Mouse (Mus musculus): ENCODE measurements at regions not wholly inside any gene's neighbourhood (a gene's known extent, or its start where the extent isn't known, plus 50 kb on each side); places are given as distances from the start of the nearest gene placed in this dataset.

GRCm38 (mm10) chr7:115333046-115333577 lies 589.6 kb downstream of the Insc start:
- Histone ChIP-seq H3K9me3 (ENCODE audit: control insufficient read depth, low read length) (no peaks in the 10 kb centered on the region), H3K4me3 (ENCODE audit: low read length) (no peak overlapping the region), H3K9ac (ENCODE audit: low read depth, low read length) (no peak overlapping the region), H3K4me2 (ENCODE audit: low read depth, low read length) (no peak overlapping the region), H3K27me3 (replicated peaks; ENCODE audit: control insufficient read depth, insufficient read depth, low read length) (no peaks in the 10 kb centered on the region), H3K4me1 (ENCODE audit: control insufficient read depth, insufficient read depth, low read length) (no peaks in the 10 kb centered on the region), H3K36me3 (ENCODE audit: control insufficient read depth, insufficient read depth, low read length) (no peaks in the 10 kb centered on the region), H3K27ac (ENCODE audit: low read length) (no peak overlapping the region)
- WGBS = 37% methylated on average over 1 of the region's 1 CpGs
- no peak for ATAC-seq

GRCm38 (mm10) chr7:115335051-115335450 lies 591.6 kb downstream of the Insc start:
- H3K9ac ChIP-seq (ENCODE audit: low read depth, low read length) = no peak overlapping the region
- H3K9me3 ChIP-seq (ENCODE audit: control insufficient read depth, low read length) = no peaks in the 10 kb centered on the region
- H3K4me2 ChIP-seq (ENCODE audit: low read depth, low read length) = no peak overlapping the region
- H3K36me3 ChIP-seq (ENCODE audit: control insufficient read depth, insufficient read depth, low read length) = no peaks in the 10 kb centered on the region
- 95% methylated on average over 3 of the region's 3 CpGs for WGBS
- no peak for ATAC-seq
- H3K27me3 ChIP-seq (replicated peaks; ENCODE audit: control insufficient read depth, insufficient read depth, low read length) = no peaks in the 10 kb centered on the region
- H3K27ac ChIP-seq (ENCODE audit: low read length) = no peak overlapping the region
- H3K4me1 ChIP-seq (ENCODE audit: control insufficient read depth, insufficient read depth, low read length) = no peaks in the 10 kb centered on the region
- H3K4me3 ChIP-seq (ENCODE audit: low read length) = no peak overlapping the region

GRCm38 (mm10) chr7:115340155-115340554 lies 596.7 kb downstream of the Insc start:
- Histone ChIP-seq H3K4me2 (ENCODE audit: low read depth, low read length) (no peak overlapping the region), H3K27ac (ENCODE audit: low read length) (no peak overlapping the region), H3K4me1 (ENCODE audit: control insufficient read depth, insufficient read depth, low read length) (no peaks in the 10 kb centered on the region), H3K9me3 (ENCODE audit: control insufficient read depth, low read length) (no peaks in the 10 kb centered on the region), H3K36me3 (ENCODE audit: control insufficient read depth, insufficient read depth, low read length) (no peaks in the 10 kb centered on the region), H3K27me3 (replicated peaks; ENCODE audit: control insufficient read depth, insufficient read depth, low read length) (no peaks in the 10 kb centered on the region), H3K4me3 (ENCODE audit: low read length) (no peak overlapping the region), H3K9ac (ENCODE audit: low read depth, low read length) (no peak overlapping the region)
- 71% methylated on average over 7 of the region's 7 CpGs for WGBS
- no peak for ATAC-seq

GRCm38 (mm10) chr7:115341007-115341406 lies 597.5 kb downstream of the Insc start:
- no peak for ATAC-seq
- H3K27ac ChIP-seq (ENCODE audit: low read length) = no peak overlapping the region

GRCm38 (mm10) chr7:115345749-115346148 lies 602.3 kb downstream of the Insc start:
- 78% methylated on average over 3 of the region's 3 CpGs for WGBS
- H3K27ac ChIP-seq (ENCODE audit: low read length) = no peak overlapping the region

More at GRCm38 (mm10) chr7:115341007-115341406, 597.5 kb downstream of the Insc start:
- H3K4me1 ChIP-seq (ENCODE audit: control insufficient read depth, insufficient read depth, low read length) = no peaks in the 10 kb centered on the region
- H3K36me3 ChIP-seq (ENCODE audit: control insufficient read depth, insufficient read depth, low read length) = no peaks in the 10 kb centered on the region
- WGBS = 73% methylated on average over 4 of the region's 4 CpGs
- no peak overlapping the region for H3K9ac ChIP-seq (ENCODE audit: low read depth, low read length)
- H3K27me3 ChIP-seq (replicated peaks; ENCODE audit: control insufficient read depth, insufficient read depth, low read length) = no peaks in the 10 kb centered on the region
- H3K4me2 ChIP-seq (ENCODE audit: low read depth, low read length) = no peak overlapping the region
- H3K9me3 ChIP-seq (ENCODE audit: control insufficient read depth, low read length) = no peaks in the 10 kb centered on the region
- H3K4me3 ChIP-seq (ENCODE audit: low read length) = no peak overlapping the region

GRCm38 (mm10) chr7:115358711-115359110 lies 615.2 kb downstream of the Insc start:
- Histone ChIP-seq H3K4me1 (ENCODE audit: control insufficient read depth, insufficient read depth, low read length) (no peaks in the 10 kb centered on the region), H3K27ac (ENCODE audit: low read length) (no peak overlapping the region), H3K9ac (ENCODE audit: low read depth, low read length) (no peak overlapping the region), H3K36me3 (ENCODE audit: control insufficient read depth, insufficient read depth, low read length) (no peaks in the 10 kb centered on the region), H3K4me3 (ENCODE audit: low read length) (no peak overlapping the region), H3K27me3 (replicated peaks; ENCODE audit: control insufficient read depth, insufficient read depth, low read length) (no peaks in the 10 kb centered on the region), H3K9me3 (ENCODE audit: control insufficient read depth, low read length) (no peaks in the 10 kb centered on the region), H3K4me2 (ENCODE audit: low read depth, low read length) (no peak overlapping the region)
- no peak for ATAC-seq
- 66% methylated on average over 6 of the region's 6 CpGs for WGBS

More at GRCm38 (mm10) chr7:115345749-115346148, 602.3 kb downstream of the Insc start:
- ATAC-seq = no peak
- H3K36me3 ChIP-seq (ENCODE audit: control insufficient read depth, insufficient read depth, low read length) = no peaks in the 10 kb centered on the region
- H3K4me3 ChIP-seq (ENCODE audit: low read length) = no peak overlapping the region
- no peaks in the 10 kb centered on the region for H3K27me3 ChIP-seq (replicated peaks; ENCODE audit: control insufficient read depth, insufficient read depth, low read length)
- H3K4me1 ChIP-seq (ENCODE audit: control insufficient read depth, insufficient read depth, low read length) = no peaks in the 10 kb centered on the region
- H3K4me2 ChIP-seq (ENCODE audit: low read depth, low read length) = no peak overlapping the region
- H3K9me3 ChIP-seq (ENCODE audit: control insufficient read depth, low read length) = no peaks in the 10 kb centered on the region
- no peak overlapping the region for H3K9ac ChIP-seq (ENCODE audit: low read depth, low read length)

- Histone ChIP-seq H3K9ac (ENCODE audit: low read depth, low read length) (no peak overlapping the region), H3K4me1 (ENCODE audit: control insufficient read depth, insufficient read depth, low read length) (no peaks in the 10 kb centered on the region), H3K27me3 (replicated peaks; ENCODE audit: control insufficient read depth, insufficient read depth, low read length) (no peaks in the 10 kb centered on the region), H3K4me2 (ENCODE audit: low read depth, low read length) (no peak overlapping the region), H3K27ac (ENCODE audit: low read length) (no peak overlapping the region), H3K4me3 (ENCODE audit: low read length) (no peak overlapping the region), H3K36me3 (ENCODE audit: control insufficient read depth, insufficient read depth, low read length) (no peaks in the 10 kb centered on the region), H3K9me3 (ENCODE audit: control insufficient read depth, low read length) (no peaks in the 10 kb centered on the region)
- 82% methylated on average over 3 of the region's 3 CpGs for WGBS
- no peak for ATAC-seq
These were observed 616.6 kb downstream of the Insc start for GRCm38 (mm10) chr7:115360142-115360541.

- no peaks in the 10 kb centered on the region for H3K9me3 ChIP-seq (ENCODE audit: control insufficient read depth, low read length)
- H3K27me3 ChIP-seq (replicated peaks; ENCODE audit: control insufficient read depth, insufficient read depth, low read length) = no peaks in the 10 kb centered on the region
- no peaks in the 10 kb centered on the region for H3K36me3 ChIP-seq (ENCODE audit: control insufficient read depth, insufficient read depth, low read length)
- no peak overlapping the region for H3K4me2 ChIP-seq (ENCODE audit: low read depth, low read length)
- no peaks in the 10 kb centered on the region for H3K4me1 ChIP-seq (ENCODE audit: control insufficient read depth, insufficient read depth, low read length)
- H3K27ac ChIP-seq (ENCODE audit: low read length) = no peak overlapping the region
- H3K9ac ChIP-seq (ENCODE audit: low read depth, low read length) = no peak overlapping the region
- no peak for ATAC-seq
- WGBS = 75% methylated on average over 2 of the region's 2 CpGs
- H3K4me3 ChIP-seq (ENCODE audit: low read length) = no peak overlapping the region
These were observed 618.6 kb downstream of the Insc start for GRCm38 (mm10) chr7:115362117-115362516.

GRCm38 (mm10) chr7:115366910-115367309 lies 623.4 kb downstream of the Insc start:
- no peaks in the 10 kb centered on the region for H3K9me3 ChIP-seq (ENCODE audit: control insufficient read depth, low read length)
- no peak overlapping the region for H3K4me3 ChIP-seq (ENCODE audit: low read length)
- no peaks in the 10 kb centered on the region for H3K27me3 ChIP-seq (replicated peaks; ENCODE audit: control insufficient read depth, insufficient read depth, low read length)
- 41% methylated on average over 5 of the region's 5 CpGs for WGBS
- no peak for ATAC-seq
- no peak overlapping the region for H3K9ac ChIP-seq (ENCODE audit: low read depth, low read length)
- H3K4me1 ChIP-seq (ENCODE audit: control insufficient read depth, insufficient read depth, low read length) = no peaks in the 10 kb centered on the region
- H3K4me2 ChIP-seq (ENCODE audit: low read depth, low read length) = no peak overlapping the region
- no peak overlapping the region for H3K27ac ChIP-seq (ENCODE audit: low read length)
- H3K36me3 ChIP-seq (ENCODE audit: control insufficient read depth, insufficient read depth, low read length) = no peaks in the 10 kb centered on the region

- H3K4me3 ChIP-seq (ENCODE audit: low read length) = no peak overlapping the region
- H3K27me3 ChIP-seq (replicated peaks; ENCODE audit: control insufficient read depth, insufficient read depth, low read length) = no peaks in the 10 kb centered on the region
- ATAC-seq = no peak
- no peak overlapping the region for H3K4me2 ChIP-seq (ENCODE audit: low read depth, low read length)
- H3K9ac ChIP-seq (ENCODE audit: low read depth, low read length) = no peak overlapping the region
- 75% methylated on average over 9 of the region's 9 CpGs for WGBS
- no peaks in the 10 kb centered on the region for H3K4me1 ChIP-seq (ENCODE audit: control insufficient read depth, insufficient read depth, low read length)
- no peak overlapping the region for H3K27ac ChIP-seq (ENCODE audit: low read length)
- H3K36me3 ChIP-seq (ENCODE audit: control insufficient read depth, insufficient read depth, low read length) = no peaks in the 10 kb centered on the region
- no peaks in the 10 kb centered on the region for H3K9me3 ChIP-seq (ENCODE audit: control insufficient read depth, low read length)
These were observed 627.6 kb downstream of the Insc start for GRCm38 (mm10) chr7:115371143-115371542.

Measured in intestine, embryonic 16.5 days (tissue).